ENCODE assay signal across 9 mouse cellular contexts in genomic region chr5:143638516-143639270, GRCm38 (mm10). TPM values are rescaled to one million over a fixed set of nuclear protein-coding genes. Genes with fewer than 3 reads are reported as not detected.
DNase-seq lines count a peak whose midpoint lies in the region; ATAC-seq lines count a peak whose summit lies in the region.
"Had no signal": no experiment of that assay in that cellular context is flagged by ENCODE, and none has a peak within 500 bp of the region (broad histone marks: within the 10 kb centered on the region; RNA-seq: fewer than 3 reads in every experiment).

No protein-coding gene starts in this region.

- peak overlapping the region; percentile 30; the same call in 1 of the 2 replicates for H3K4me2 ChIP-seq in heart, embryonic 15.5 days
- no peak overlapping the region for H3K4me2 ChIP-seq in midbrain, embryonic 16.5 days (ENCODE audit: low read length)
- H3K4me2 ChIP-seq in intestine, embryonic 16.5 days (ENCODE audit: low read depth, low read length), result no peak overlapping the region

- H3K27me3 ChIP-seq in heart, embryonic 15.5 days, result no peaks in the 10 kb centered on the region
- H3K27me3 ChIP-seq in limb, embryonic 10.5 days (ENCODE audit: low read depth, poor library complexity, severe bottlenecking), result no peaks in the 10 kb centered on the region
- H3K27me3 ChIP-seq in midbrain, embryonic 16.5 days (ENCODE audit: control insufficient read depth, insufficient read depth, low read depth, low read length), result no peaks in the 10 kb centered on the region
- H3K27me3 ChIP-seq in intestine, embryonic 16.5 days (replicated peaks; ENCODE audit: control insufficient read depth, insufficient read depth, low read length), result no peaks in the 10 kb centered on the region

- H3K27ac ChIP-seq in heart, embryonic 15.5 days, result peak overlapping the region; percentile 76
- peak overlapping the region; percentile 84 for H3K27ac ChIP-seq in limb, embryonic 10.5 days
- H3K27ac ChIP-seq in midbrain, embryonic 16.5 days (ENCODE audit: low read length), result no peak overlapping the region
- no peak overlapping the region for H3K27ac ChIP-seq in intestine, embryonic 16.5 days (ENCODE audit: low read length)

- no peak for ATAC-seq in heart, embryonic 15.5 days (replicated peaks; ENCODE audit: insufficient number of reproducible peaks, insufficient read depth, low FRiP score, low read depth)
- no peak for ATAC-seq in midbrain, embryonic 16.5 days
- ATAC-seq in monocyte, adult 5-6 weeks (replicated peaks; ENCODE audit: insufficient number of reproducible peaks, low FRiP score, low TSS enrichment, poor library complexity, severe bottlenecking), result no peak
- ATAC-seq in intestine, embryonic 16.5 days, result no peak

- WGBS in heart, embryonic 15.5 days, result 46% methylated on average over 7 of the region's 7 CpGs
- WGBS in limb, embryonic 10.5 days, result 74% methylated on average over 7 of the region's 7 CpGs
- 83% methylated on average over 7 of the region's 7 CpGs for WGBS in midbrain, embryonic 16.5 days
- 56% methylated on average over 7 of the region's 7 CpGs for WGBS in intestine, embryonic 16.5 days

- no peak overlapping the region for H3K9ac ChIP-seq in heart, embryonic 15.5 days
- no peak overlapping the region for H3K9ac ChIP-seq in midbrain, embryonic 16.5 days (ENCODE audit: low read depth, low read length)
- H3K9ac ChIP-seq in intestine, embryonic 16.5 days (ENCODE audit: low read depth, low read length), result no peak overlapping the region

- no peak for DNase-seq in heart, postnatal 4 days
- DNase-seq in lung, postnatal 10 days, result peak; percentile 44
- DNase-seq in lung, postnatal 4 days, result no peak
- no peak for DNase-seq in limb, embryonic 10.5 days (ENCODE audit: low spot score)
- DNase-seq: midbrain, embryonic 14.5 days had no signal

- H3K4me1 ChIP-seq in heart, embryonic 15.5 days (replicated peaks), result peaks cover 81% of the 10 kb centered on the region
- H3K4me1 ChIP-seq in limb, embryonic 10.5 days, result peaks cover 92% of the 10 kb centered on the region
- peaks cover 14% of the 10 kb centered on the region for H3K4me1 ChIP-seq in midbrain, embryonic 16.5 days (ENCODE audit: control insufficient read depth, insufficient read depth, low read length)
- peaks cover 18% of the 10 kb centered on the region for H3K4me1 ChIP-seq in intestine, embryonic 16.5 days (ENCODE audit: control insufficient read depth, insufficient read depth, low read length)

- H3K9me3 ChIP-seq in heart, embryonic 15.5 days (replicated peaks), result no peaks in the 10 kb centered on the region
- H3K9me3 ChIP-seq in limb, embryonic 10.5 days (replicated peaks), result no peaks in the 10 kb centered on the region
- H3K9me3 ChIP-seq in midbrain, embryonic 16.5 days (replicated peaks; ENCODE audit: control insufficient read depth, low read length, poor library complexity, severe bottlenecking), result no peaks in the 10 kb centered on the region
- H3K9me3 ChIP-seq in intestine, embryonic 16.5 days (ENCODE audit: control insufficient read depth, low read length), result no peaks in the 10 kb centered on the region

- H3K4me3 ChIP-seq in heart, embryonic 15.5 days, result no peak overlapping the region
- H3K4me3 ChIP-seq in limb, embryonic 10.5 days, result no peak overlapping the region
- no peak overlapping the region for H3K4me3 ChIP-seq in midbrain, embryonic 16.5 days (ENCODE audit: low read depth, low read length)
- H3K4me3 ChIP-seq in intestine, embryonic 16.5 days (ENCODE audit: low read length), result no peak overlapping the region

- H3K36me3 ChIP-seq in heart, embryonic 15.5 days, result no peaks in the 10 kb centered on the region
- no peaks in the 10 kb centered on the region for H3K36me3 ChIP-seq in limb, embryonic 10.5 days
- no peaks in the 10 kb centered on the region for H3K36me3 ChIP-seq in midbrain, embryonic 16.5 days (ENCODE audit: control insufficient read depth, insufficient read depth, low read length)
- no peaks in the 10 kb centered on the region for H3K36me3 ChIP-seq in intestine, embryonic 16.5 days (ENCODE audit: control insufficient read depth, insufficient read depth, low read length)

RNA-seq across cellular contexts. Expression of gene Cyth3, which starts 16.4 kb away (rescaled TPM):
- polyA plus RNA-seq in heart, embryonic 15.5 days (2015; fragmentation: Nextera tagmentation; extraction: Ambion mirVana), result 49.9 and 57.6 TPM in 2 replicates
- total RNA-seq in heart, postnatal 4 days (2021), result 100 to 1,000 TPM in 1 of 2 experiments, 10 to 100 TPM in 1; 95.3 to 102 TPM
- 47.5 and 59.2 TPM in 2 replicates for polyA plus RNA-seq in limb, embryonic 10.5 days (2016; fragmentation: Nextera tagmentation; extraction: Ambion mirVana)
- 40.2 and 40.7 TPM in 2 replicates for polyA plus RNA-seq in midbrain, embryonic 16.5 days (2015; fragmentation: Nextera tagmentation; extraction: Ambion mirVana)
- total RNA-seq in monocyte, adult 5-6 weeks (2017), result 129 to 134 TPM (median 132 TPM) in 3 replicates
- polyA plus RNA-seq in intestine, embryonic 16.5 days (2015; fragmentation: Nextera tagmentation; extraction: Ambion mirVana), result 42.5 and 43.3 TPM in 2 replicates

Comparison
In these comparisons a context has a peak if more than half of its experiments do, and no peak if none do; other contexts are left out.
1. H3K27ac ChIP-seq: peak in heart, embryonic 15.5 days (single experiment) and limb, embryonic 10.5 days (single experiment); none in midbrain, embryonic 16.5 days (single experiment) and intestine, embryonic 16.5 days (single experiment).